Mouse (Mus musculus) ES-Bruce4 (cell line): ENCODE results near the gene Nucb2. TPM values are rescaled to one million over a fixed set of nuclear protein-coding genes. Genes with fewer than 3 reads are reported as not detected.

Source experiments
- H3K27ac ChIP-seq: 2 replicates; pipeline ENCODE4 v1.5.1; 2012; ENCODE audit warnings: low read length, inconsistent platforms; ENCODE audit not compliant: insufficient read depth
- H3K27me3 ChIP-seq: 2 replicates; pipeline ENCODE4 v1.6.1; 2012; ENCODE audit warnings: mild to moderate bottlenecking, low read length, inconsistent platforms; ENCODE audit not compliant: control insufficient read depth, poor library complexity, insufficient read depth, severe bottlenecking
- H3K36me3 ChIP-seq: 2 replicates; pipeline ENCODE4 v1.6.1; 2012; ENCODE audit warnings: inconsistent platforms, mild to moderate bottlenecking, low read length, moderate library complexity; ENCODE audit not compliant: control insufficient read depth, poor library complexity, insufficient read depth, severe bottlenecking
- H3K4me1 ChIP-seq: one replicate; pipeline ENCODE4 v1.8.1; 2011; ENCODE audit warnings: low read length; ENCODE audit not compliant: control insufficient read depth, insufficient read depth
- H3K4me3 ChIP-seq: 2 replicates; pipeline ENCODE4 v1.5.1; 2011; ENCODE audit warnings: low read depth, mild to moderate bottlenecking, low read length
- H3K9ac ChIP-seq: 2 replicates; pipeline ENCODE4 v1.6.1; 2012; ENCODE audit warnings: low read depth, mild to moderate bottlenecking, inconsistent platforms; ENCODE audit not compliant: poor library complexity, severe bottlenecking
- H3K9me3 ChIP-seq: replicated peaks from 2 replicates; pipeline ENCODE4 v1.6.1; 2012; ENCODE audit warnings: mild to moderate bottlenecking, low read length, inconsistent platforms; ENCODE audit not compliant: control insufficient read depth, poor library complexity, insufficient read depth, severe bottlenecking
- CTCF ChIP-seq: IDR thresholded peaks from one replicate; pipeline ENCODE4 v1.8.1; 2011; ENCODE audit warnings: low read depth, low read length
- EP300 ChIP-seq: IDR thresholded peaks from 2 replicates; pipeline ENCODE4 v1.6.1; 2011; ENCODE audit warnings: low read depth, low read length; ENCODE audit not compliant: insufficient read depth
- POLR2A ChIP-seq: IDR thresholded peaks from one replicate; pipeline ENCODE4 v1.8.1; 2011; ENCODE audit warnings: low read length; ENCODE audit not compliant: insufficient read depth
- polyA plus RNA-seq: library from polyadenylated mRNA; stranded (reverse); fragments of >200 nt; gene quantifications from 2 replicates; pipeline ENCODE4 v1.2.4, GENCODE M21; 2011; ENCODE audit warnings: low read depth; ENCODE audit not compliant: missing spikeins, insufficient read depth, insufficient read length

The Nucb2 gene
- polyA plus RNA-seq, 1 experiment: 12.7 TPM

DNA sequence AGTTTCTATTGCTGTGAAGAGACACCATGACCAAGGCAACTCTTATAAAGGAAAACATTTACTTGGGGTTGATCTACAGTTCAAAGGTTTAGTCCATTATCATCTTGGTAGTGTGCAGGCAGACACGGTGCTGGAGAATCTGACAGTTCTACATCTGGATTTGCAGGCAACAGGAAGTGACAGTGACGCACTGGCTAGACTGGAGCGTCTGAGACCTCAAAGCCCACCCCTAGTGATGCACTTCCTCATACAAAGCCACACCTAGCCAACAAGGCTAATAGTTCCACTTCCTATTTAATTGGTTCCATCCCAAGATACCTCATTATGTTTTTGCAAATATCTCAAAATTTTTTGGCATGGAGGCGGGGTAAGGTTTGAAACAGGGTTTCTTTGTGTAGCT is 25.6 kb downstream of the Nucb2 start:
- TF ChIP-seq POLR2A (no peak), CTCF (no peak), EP300 (no peak)
- Histone ChIP-seq H3K4me3 (no peak overlapping the region), H3K36me3 (no peaks in the 10 kb centered on the region), H3K9me3 (no peaks in the 10 kb centered on the region), H3K27ac (no peak overlapping the region), H3K9ac (no peak overlapping the region), H3K27me3 (no peaks in the 10 kb centered on the region), H3K4me1 (no peaks in the 10 kb centered on the region)

DNA sequence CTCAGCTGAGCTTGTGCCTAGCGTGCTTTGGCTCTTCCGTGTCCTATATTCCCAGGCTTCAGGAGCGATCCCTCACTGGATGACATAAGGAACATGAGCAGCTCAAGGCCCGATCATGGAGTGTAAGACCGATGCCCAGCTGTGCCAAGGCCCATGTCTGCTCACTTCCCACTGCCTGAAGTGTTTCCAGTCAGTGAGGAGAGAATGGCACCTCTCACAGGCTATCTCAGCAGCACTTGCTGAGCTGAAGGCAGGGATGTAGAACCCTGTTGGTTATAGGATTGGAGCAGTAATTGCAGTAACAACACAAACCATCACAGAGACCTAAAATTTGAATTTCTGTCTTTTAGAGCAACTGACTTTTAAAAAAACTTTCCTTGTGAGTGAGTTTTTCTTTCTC is 26.3 kb downstream of the Nucb2 start:
- no peaks in the 10 kb centered on the region for H3K27me3 ChIP-seq
- no peak overlapping the region for H3K4me3 ChIP-seq
- H3K9ac ChIP-seq: no peak overlapping the region
- no peak overlapping the region for H3K27ac ChIP-seq
- TF ChIP-seq EP300 (no peak), CTCF (no peak), POLR2A (no peak)
- no peaks in the 10 kb centered on the region for H3K36me3 ChIP-seq
- H3K4me1 ChIP-seq: no peaks in the 10 kb centered on the region
- H3K9me3 ChIP-seq: no peaks in the 10 kb centered on the region

DNA sequence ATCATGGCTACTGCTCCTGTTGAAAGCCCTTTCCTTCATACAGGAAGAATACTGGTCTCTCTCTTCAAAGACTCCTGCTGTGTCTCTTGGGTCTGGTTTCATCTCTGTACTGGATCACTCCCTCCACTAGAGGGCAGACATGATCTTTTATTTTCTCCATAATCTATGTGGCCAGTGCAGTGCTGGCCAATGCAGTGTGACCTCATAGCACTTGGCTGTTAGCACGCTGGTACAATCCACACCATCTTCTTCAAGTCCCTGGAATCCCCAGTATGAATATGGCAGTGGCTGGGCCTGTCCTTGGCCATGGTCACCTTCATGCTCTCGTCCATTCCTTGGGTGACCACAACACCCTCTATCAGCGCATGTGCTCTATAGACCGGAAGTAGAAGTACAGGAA is 27.1 kb downstream of the Nucb2 start:
- Histone ChIP-seq H3K27me3 (no peaks in the 10 kb centered on the region), H3K36me3 (no peaks in the 10 kb centered on the region), H3K4me3 (no peak overlapping the region), H3K27ac (no peak overlapping the region), H3K9ac (no peak overlapping the region), H3K4me1 (no peaks in the 10 kb centered on the region), H3K9me3 (no peaks in the 10 kb centered on the region)
- TF ChIP-seq CTCF (peak; percentile 36), POLR2A (no peak), EP300 (no peak)

DNA sequence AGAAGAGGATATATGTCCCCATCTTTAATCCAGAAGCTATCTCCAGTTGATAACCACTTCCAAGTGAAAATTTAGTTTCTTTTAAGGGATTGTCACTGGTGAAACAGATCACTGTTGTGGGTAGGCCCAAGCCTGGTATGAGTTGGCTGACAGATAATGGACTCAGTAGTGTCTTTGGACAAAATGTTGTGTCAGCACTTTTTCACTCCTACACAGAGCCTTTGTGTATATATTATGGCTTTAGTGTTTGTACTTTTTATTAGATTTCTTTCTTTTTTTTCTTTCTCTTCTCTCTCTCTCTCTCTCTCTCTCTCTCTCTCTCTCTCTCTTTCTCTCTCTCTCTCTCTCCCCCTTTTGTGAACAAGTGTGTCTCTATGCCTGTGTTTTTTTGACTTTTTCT is 52.7 kb downstream of the Nucb2 start:
- no peak for TF ChIP-seq POLR2A
- no peak for TF ChIP-seq CTCF
- TF ChIP-seq EP300: no peak
- no peaks in the 10 kb centered on the region for H3K27me3 ChIP-seq
- no peak overlapping the region for H3K9ac ChIP-seq
- peaks cover 2% of the 10 kb centered on the region; the same call in 1 of the 2 replicates for H3K9me3 ChIP-seq
- no peaks in the 10 kb centered on the region for H3K4me1 ChIP-seq
- no peak overlapping the region for H3K27ac ChIP-seq
- no peaks in the 10 kb centered on the region for H3K36me3 ChIP-seq
- H3K4me3 ChIP-seq: no peak overlapping the region

DNA sequence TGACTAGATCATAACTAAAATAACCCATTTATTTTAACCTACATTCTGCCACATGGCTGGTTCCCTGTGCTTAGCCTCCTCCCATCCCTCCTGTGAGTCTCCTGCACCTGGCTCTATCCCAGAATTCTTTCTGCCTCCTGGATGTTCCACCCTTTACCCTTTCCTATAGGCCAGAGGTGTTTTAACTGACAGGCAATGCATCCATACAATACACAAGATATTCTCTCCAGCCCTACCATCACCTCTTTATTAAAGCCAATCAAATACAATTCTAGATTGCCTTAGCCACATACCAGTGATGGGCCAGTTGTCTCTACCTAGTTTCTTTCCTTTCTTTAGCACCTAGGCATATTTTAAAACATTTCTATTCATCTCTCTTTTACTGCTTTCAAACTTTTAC is 70.4 kb downstream of the Nucb2 start:
- Histone ChIP-seq H3K4me1 (peaks cover 2% of the 10 kb centered on the region), H3K9me3 (no peaks in the 10 kb centered on the region), H3K9ac (no peak overlapping the region), H3K36me3 (no peaks in the 10 kb centered on the region), H3K27me3 (no peaks in the 10 kb centered on the region), H3K27ac (no peak overlapping the region), H3K4me3 (no peak overlapping the region)
- TF ChIP-seq CTCF: no peak
- TF ChIP-seq POLR2A: no peak
- TF ChIP-seq EP300: no peak

Other genes with a start within 250 kb of the Nucb2 start
- 80.0 and 80.5 TPM in 2 replicates for gene Plekha7, start 196.0 kb upstream of the Nucb2 start, polyA plus RNA-seq
- 245 and 285 TPM in 2 replicates for gene Rps13, start 170.2 kb upstream of the Nucb2 start, polyA plus RNA-seq
- gene Pik3c2a, start 60.9 kb upstream of the Nucb2 start, polyA plus RNA-seq: 52.9 and 67.7 TPM in 2 replicates